In genomic region chr17:83315476-83315875, GRCm38 (mm10) we compare ENCODE assay signal across 20 mouse cellular contexts. TPM values are rescaled to one million over a fixed set of nuclear protein-coding genes. Genes with fewer than 3 reads are reported as not detected.
DNase-seq lines count a peak whose midpoint lies in the region; ATAC-seq and TF ChIP-seq lines count a peak whose summit lies in the region.
"Had no signal": no experiment of that assay in that cellular context is flagged by ENCODE, and none has a peak within 500 bp of the region (broad histone marks: within the 10 kb centered on the region; RNA-seq: fewer than 3 reads in every experiment).

No protein-coding gene starts in this region.

- no peak for TF ChIP-seq RAD21 in MEL (IDR thresholded peaks at IDR 0.05; ENCODE audit: low read depth, low read length)

- no peaks in the 10 kb centered on the region for H3K79me2 ChIP-seq in MEL (ENCODE audit: control insufficient read depth, insufficient read depth, low read length, poor library complexity)

- peak overlapping the region; percentile 61 for H3K27ac ChIP-seq in heart, embryonic 16.5 days (ENCODE audit: low read length)
- no peak overlapping the region for H3K27ac ChIP-seq in liver, embryonic 14.5 days
- H3K27ac ChIP-seq in MEL (ENCODE audit: control insufficient read depth, low read depth, low read length), result peak overlapping the region; percentile 92
- H3K27ac ChIP-seq: embryonic facial prominence, embryonic 10.5 days; stomach, embryonic 15.5 days had no signal

- ATAC-seq in heart, embryonic 16.5 days (replicated peaks; ENCODE audit: extremely low read depth, insufficient read depth, low FRiP score), result no peak
- ATAC-seq in liver, embryonic 14.5 days (ENCODE audit: insufficient read depth), result no peak
- ATAC-seq: forebrain, embryonic 16.5 days; hindbrain, embryonic 16.5 days; Patski had no signal

- no peak for TF ChIP-seq CTCF in liver, embryonic 14.5 days (IDR thresholded peaks at IDR 0.05; ENCODE audit: low read depth)
- TF ChIP-seq CTCF in MEL (IDR thresholded peaks at IDR 0.05 in 2 of 3, conservative IDR thresholded peaks at IDR 0.05 in 1 of 3; ENCODE audit: control insufficient read depth in 1 of 3, insufficient read depth in 1 of 3, low read depth in 2 of 3, low read length in 3 of 3, poor library complexity in 1 of 3, severe bottlenecking in 1 of 3), result no peak

- no peaks in the 10 kb centered on the region for H3K27me3 ChIP-seq in heart, embryonic 16.5 days (ENCODE audit: control insufficient read depth, insufficient read depth, low read length)
- no peaks in the 10 kb centered on the region for H3K27me3 ChIP-seq in liver, embryonic 14.5 days (ENCODE audit: control insufficient read depth, insufficient read depth, low read length)
- no peaks in the 10 kb centered on the region for H3K27me3 ChIP-seq in MEL (ENCODE audit: control insufficient read depth in 1 of 2, insufficient read depth in 2 of 2, low read length in 2 of 2)
- H3K27me3 ChIP-seq: Patski; stomach, embryonic 15.5 days had no signal

- 0 out of 2 replicates have a peak, but pooled peaks have one; percentile 12 for TF ChIP-seq EP300 in liver, embryonic 14.5 days (IDR thresholded peaks at IDR 0.05; ENCODE audit: low read depth)
- peak; percentile 91 for TF ChIP-seq EP300 in MEL (IDR thresholded peaks at IDR 0.05; ENCODE audit: low read depth in 1 of 2, low read length in 2 of 2)

- H3K4me1 ChIP-seq in heart, embryonic 16.5 days (ENCODE audit: control insufficient read depth, insufficient read depth, low read length), result peaks cover 27% of the 10 kb centered on the region
- H3K4me1 ChIP-seq in liver, embryonic 14.5 days (replicated peaks; ENCODE audit: control insufficient read depth in 2 of 2, insufficient read depth in 2 of 2, low read length in 1 of 2), result peaks cover 0 to 10% of the 10 kb centered on the region in 2 experiments; a peak in 2 of 4 replicates
- H3K4me1 ChIP-seq in MEL (ENCODE audit: control insufficient read depth in 1 of 2, insufficient read depth in 2 of 2, low read length in 2 of 2), result peaks cover 7 to 31% of the 10 kb centered on the region in 2 experiments

- no peak overlapping the region for H3K9ac ChIP-seq in heart, embryonic 16.5 days (ENCODE audit: low read length)
- H3K9ac ChIP-seq in liver, embryonic 14.5 days (replicated peaks), result no peak overlapping the region
- H3K9ac ChIP-seq in MEL (ENCODE audit: control insufficient read depth, low read depth, low read length, poor library complexity, severe bottlenecking), result peak overlapping the region; percentile 35
- H3K9ac ChIP-seq: stomach, embryonic 15.5 days had no signal

- no peak overlapping the region for H3K4me2 ChIP-seq in heart, embryonic 16.5 days (ENCODE audit: low read depth, low read length)
- no peak overlapping the region for H3K4me2 ChIP-seq in liver, embryonic 14.5 days (ENCODE audit: low read depth)
- H3K4me2 ChIP-seq: heart, embryonic 11.5 days; midbrain, embryonic 11.5 days; stomach, embryonic 15.5 days had no signal

- intact Hi-C loops in heart, postnatal 10 days (cut with DNase I), result no loop called here

- H3K4me3 ChIP-seq in heart, embryonic 16.5 days (ENCODE audit: low read length), result no peak overlapping the region
- H3K4me3 ChIP-seq in liver, embryonic 14.5 days (ENCODE audit: insufficient read depth in 1 of 2, low read depth in 2 of 2, low read length in 2 of 2), result no peak overlapping the region
- H3K4me3 ChIP-seq in MEL (ENCODE audit: control insufficient read depth in 1 of 2, insufficient read depth in 1 of 2, low read depth in 2 of 2, low read length in 2 of 2), result peak overlapping the region; percentile 31 to 35; a peak in 3 of 4 replicates
- H3K4me3 ChIP-seq: embryonic facial prominence, embryonic 10.5 days; erythroblast, embryonic 14.5 days; stomach, embryonic 15.5 days had no signal

- no peak for TF ChIP-seq POLR2A in MEL (IDR thresholded peaks at IDR 0.05; ENCODE audit: control insufficient read depth in 1 of 2, insufficient read depth in 1 of 2, low read depth in 1 of 2, low read length in 2 of 2, poor library complexity in 1 of 2)

- DNase-seq in heart, postnatal 10 days, result no peak
- DNase-seq in liver, embryonic 14.5 days (ENCODE audit: low read depth in 3 of 3, low spot score in 3 of 3), result no peak
- DNase-seq in liver (no peak), MEL (ENCODE audit: low read depth, low spot score) (peak; percentile 89)
- peak; percentile 52 for DNase-seq in induced T-regulatory cell, adult 2 months (ENCODE audit: low read depth)
- no peak for DNase-seq in adrenal gland, postnatal 36 days
- DNase-seq in yolk sac, embryonic 10.5 days (ENCODE audit: low spot score), result no peak
- DNase-seq: cerebellum, postnatal 25 days; retina, postnatal 1 day; spleen, adult 18-20 months; thymus, postnatal 14 days had no signal

- WGBS in heart, embryonic 16.5 days, result 21% methylated on average over 4 of the region's 4 CpGs
- 5% methylated on average over 4 of the region's 4 CpGs for WGBS in liver, embryonic 14.5 days (ENCODE audit: insufficient replicate concordance)

- H3K36me3 ChIP-seq in heart, embryonic 16.5 days (ENCODE audit: control insufficient read depth, insufficient read depth), result no peaks in the 10 kb centered on the region
- no peaks in the 10 kb centered on the region for H3K36me3 ChIP-seq in liver, embryonic 14.5 days (replicated peaks; ENCODE audit: control insufficient read depth, insufficient read depth, low read depth)
- peaks cover 0 to 20% of the 10 kb centered on the region in 2 experiments; a peak in 2 of 4 replicates for H3K36me3 ChIP-seq in MEL (ENCODE audit: control insufficient read depth in 1 of 2, insufficient read depth in 2 of 2, low read length in 2 of 2)
- H3K36me3 ChIP-seq: embryonic facial prominence, embryonic 10.5 days; stomach, embryonic 15.5 days had no signal

- H3K9me3 ChIP-seq in heart, embryonic 16.5 days (replicated peaks; ENCODE audit: control insufficient read depth, low read length), result 0 out of 2 replicates have a peak, but pooled peaks cover 4% of the 10 kb centered on the region
- no peaks in the 10 kb centered on the region for H3K9me3 ChIP-seq in liver, embryonic 14.5 days (ENCODE audit: control insufficient read depth, low read length)
- H3K9me3 ChIP-seq in MEL (replicated peaks; ENCODE audit: insufficient read depth, low read length), result no peaks in the 10 kb centered on the region
- H3K9me3 ChIP-seq: stomach, embryonic 15.5 days had no signal

TF ChIP-seq in MEL, 35 proteins besides CTCF, POLR2A, EP300 and RAD21:
- TF ChIP-seq POLR2AphosphoS5 (IDR thresholded peaks at IDR 0.05; ENCODE audit: borderline replicate concordance, low read depth, low read length), result no peak
- TF ChIP-seq MAX (IDR thresholded peaks at IDR 0.05; ENCODE audit: low read length), result peak; percentile 42; the same call in 1 of the 2 replicates
- no peak; the same call in 1 of the 2 replicates for TF ChIP-seq NELFE (IDR thresholded peaks at IDR 0.05; ENCODE audit: low read depth, low read length)
- no peak for TF ChIP-seq GABPA (IDR thresholded peaks at IDR 0.05; ENCODE audit: low read depth, low read length)
- no peak for TF ChIP-seq BHLHE40 (IDR thresholded peaks at IDR 0.05; ENCODE audit: borderline replicate concordance, low read depth, low read length)
- TF ChIP-seq ELF1 (IDR thresholded peaks at IDR 0.05; ENCODE audit: low read depth, low read length), result 0 out of 2 replicates have a peak, but pooled peaks have one; percentile 26
- no peak for TF ChIP-seq ZKSCAN1 (IDR thresholded peaks at IDR 0.05; ENCODE audit: low read depth, low read length)
- TF ChIP-seq TCF12 (IDR thresholded peaks at IDR 0.05; ENCODE audit: low read depth, low read length), result peak; percentile 80
- TF ChIP-seq MYC (IDR thresholded peaks at IDR 0.05; ENCODE audit: low read depth, low read length), result no peak
- TF ChIP-seq USF1 (IDR thresholded peaks at IDR 0.05; ENCODE audit: low read depth, low read length), result no peak
- peak; percentile 85 for TF ChIP-seq GATA1 (IDR thresholded peaks at IDR 0.05; ENCODE audit: low read depth, low read length)
- peak; percentile 48 for TF ChIP-seq MXI1 (IDR thresholded peaks at IDR 0.05; ENCODE audit: low read depth, low read length)
- peak; percentile 76 for TF ChIP-seq ETS1 (IDR thresholded peaks at IDR 0.05; ENCODE audit: low read depth, low read length)
- peak; percentile 91 for TF ChIP-seq MYB (IDR thresholded peaks at IDR 0.05; ENCODE audit: low read depth, low read length)
- no peak for TF ChIP-seq NRF1 (IDR thresholded peaks at IDR 0.05; ENCODE audit: insufficient read depth, low read depth, low read length, poor library complexity, severe bottlenecking)
- peak; percentile 77 for TF ChIP-seq SIN3A (IDR thresholded peaks at IDR 0.05; ENCODE audit: low read length)
- no peak for TF ChIP-seq CHD1 (IDR thresholded peaks at IDR 0.05; ENCODE audit: low read depth, low read length)
- TF ChIP-seq ZNF384 (IDR thresholded peaks at IDR 0.05; ENCODE audit: low read depth, low read length), result peak; percentile 92
- no peak for TF ChIP-seq CHD2 (IDR thresholded peaks at IDR 0.05; ENCODE audit: low read length)
- TF ChIP-seq HCFC1 (IDR thresholded peaks at IDR 0.05; ENCODE audit: low read depth, low read length), result 0 out of 2 replicates have a peak, but pooled peaks have one; percentile 10
- no peak for TF ChIP-seq MEF2A (IDR thresholded peaks at IDR 0.05; ENCODE audit: extremely low read depth, insufficient replicate concordance, low read depth, low read length, poor library complexity, severe bottlenecking)
- TF ChIP-seq TAL1 (IDR thresholded peaks at IDR 0.05; ENCODE audit: low read length), result peak; percentile 39
- no peak for TF ChIP-seq JUND (IDR thresholded peaks at IDR 0.05; ENCODE audit: low read depth, low read length)
- TF ChIP-seq RCOR1 (IDR thresholded peaks at IDR 0.05; ENCODE audit: low read depth, low read length), result peak; percentile 84
- TF ChIP-seq ZC3H11A (IDR thresholded peaks at IDR 0.05; ENCODE audit: low read depth, low read length), result no peak

RNA-seq across cellular contexts. Expression of gene Eml4, which starts 35.3 kb away (rescaled TPM):
- 12.4 and 12.7 TPM in 2 replicates for polyA plus RNA-seq in heart, embryonic 16.5 days (2015; fragmentation: Nextera tagmentation; extraction: Ambion mirVana)
- 10 to 100 TPM; 10.5 to 12.9 TPM for total RNA-seq in heart, postnatal 10 days (2021)
- 4.0 and 5.0 TPM in 2 replicates for polyA plus RNA-seq in liver, embryonic 14.5 days (2012; rRNA removed)
- polyA plus RNA-seq in liver, embryonic 14.5 days (2014; fragmentation: Nextera tagmentation; extraction: Ambion mirVana), result 4.8 and 4.9 TPM in 2 replicates
- 25.6 and 30.7 TPM in 2 replicates for total RNA-seq in MEL (2012; rRNA removed)
- polyA plus RNA-seq in MEL (2012; ENCODE audit: insufficient read depth in 1 of 2, insufficient read length in 2 of 2, low read depth in 1 of 2, low replicate concordance in 2 of 2, missing spikeins in 1 of 2), result 10 to 100 TPM in 1 of 2 experiments, not detected in 1; 42.4 TPM
- 10 to 100 TPM; 21.0 to 23.3 TPM for total RNA-seq in adrenal gland, postnatal 36 days (2021)

Comparison
In these comparisons a context has a peak if more than half of its experiments do, and no peak if none do; other contexts are left out.
1. H3K4me3 ChIP-seq: peak in MEL (2 of 2); none in heart, embryonic 16.5 days (single experiment) and liver, embryonic 14.5 days (0 of 2).
2. DNase-seq: peak in MEL (single experiment) and induced T-regulatory cell, adult 2 months (single experiment); none in heart, postnatal 10 days (0 of 2), liver, embryonic 14.5 days (0 of 3), liver (single experiment), adrenal gland, postnatal 36 days (0 of 2) and yolk sac, embryonic 10.5 days (single experiment).